Mouse (Mus musculus): Measurements from ENCODE around the gene Dync1i1. TPM values are rescaled to one million over a fixed set of nuclear protein-coding genes. Genes with fewer than 3 reads are reported as not detected.

Dync1i1 gene
- not detected for total RNA-seq (2023)

DNA sequence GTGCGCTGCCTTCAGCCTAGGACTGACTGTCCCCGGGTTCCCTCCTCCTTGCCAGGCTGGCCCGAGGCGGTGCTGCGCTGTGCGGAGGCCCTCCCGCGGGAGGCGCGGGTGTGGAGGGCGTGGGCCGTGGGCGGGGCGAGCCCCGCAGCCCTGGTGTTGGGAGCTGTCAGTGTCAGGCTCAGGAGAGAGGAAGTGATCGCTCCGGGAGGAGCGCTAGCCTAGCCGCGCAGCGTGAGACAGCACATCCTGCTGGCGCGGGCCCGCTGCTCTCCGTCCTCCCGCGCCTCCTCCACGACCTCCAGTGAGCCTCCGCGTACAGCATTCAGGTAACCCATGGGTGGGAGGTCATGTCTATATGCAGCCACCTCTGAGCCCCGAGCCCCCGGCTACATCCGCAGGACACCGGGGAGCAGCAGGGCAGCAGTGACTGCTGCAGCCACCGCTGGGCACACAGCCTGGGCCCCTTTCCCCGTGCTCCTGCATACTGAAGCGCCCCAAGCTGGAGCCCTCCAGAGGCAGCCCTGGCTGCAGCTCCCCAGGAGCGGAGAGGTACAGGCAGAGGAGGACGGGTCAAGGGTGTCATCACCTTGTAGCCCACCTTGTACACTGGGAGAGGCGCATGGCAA lies at the start of gene Dync1i1:
Gene Dync1i1 (plus strand): TSS at position 29 of the 626 bp plus-strand sequence.

Other genes starting within 250 kb of the Dync1i1 start
- not detected for gene Pdk4, start 229.3 kb upstream of the Dync1i1 start, total RNA-seq (2023)

Data from CD4-positive naive resting alpha-beta T cell, adult 57 days (primary cell).